Mouse (Mus musculus) embryonic facial prominence, embryonic 11.5 days (tissue): ENCODE results near the gene Apln. TPM values are rescaled to one million over a fixed set of nuclear protein-coding genes. Genes with fewer than 3 reads are reported as not detected.
A peak's percentile ranks its signal among the peaks of the same experiment; 100 is the strongest.

ENCODE experiments used
- ATAC-seq: fragments of 200-750 bp; cut with Nextera tagmentation; replicated peaks from 2 replicates; pipeline ENCODE4 v1.8.0; 2017; ENCODE audit warnings: low read depth; ENCODE audit not compliant: insufficient number of reproducible peaks, low FRiP score, low TSS enrichment
- DNase-seq: peaks from one replicate; pipeline ENCODE4 v3.0.0-alpha.2; 2015; ENCODE audit warnings: low spot score
- H3K27ac ChIP-seq: fragments of 300-500 bp; sonication (generic); replicated peaks from 2 replicates; pipeline ENCODE4 v1.5.1; 2014; ENCODE audit warnings: mild to moderate bottlenecking, low read depth, low read length, control low read depth
- H3K27me3 ChIP-seq: fragments of 300-500 bp; sonication (generic); 2 replicates; pipeline ENCODE4 v1.6.1; 2014; ENCODE audit warnings: mild to moderate bottlenecking, low read length, moderate library complexity, mixed read lengths; ENCODE audit not compliant: control insufficient read depth, insufficient read depth
- H3K36me3 ChIP-seq: fragments of 300-500 bp; sonication (generic); replicated peaks from 2 replicates; pipeline ENCODE4 v1.6.1; 2014; ENCODE audit warnings: low read depth, mild to moderate bottlenecking, low read length, moderate library complexity, mixed read lengths; ENCODE audit not compliant: control insufficient read depth, insufficient read depth
- H3K4me1 ChIP-seq: fragments of 300-500 bp; sonication (generic); 2 replicates; pipeline ENCODE4 v1.6.1; 2014; ENCODE audit warnings: low read length, mixed read lengths; ENCODE audit not compliant: control insufficient read depth, insufficient read depth
- H3K4me2 ChIP-seq: fragments of 300-500 bp; sonication (generic); 2 replicates; pipeline ENCODE4 v1.6.1; 2014; ENCODE audit warnings: low read depth, mild to moderate bottlenecking, control low read depth, low read length, moderate library complexity
- H3K4me3 ChIP-seq: fragments of 300-500 bp; sonication (generic); 2 replicates; pipeline ENCODE4 v1.5.1; 2014; ENCODE audit warnings: low read depth, low read length, control low read depth
- H3K9ac ChIP-seq: fragments of 300-500 bp; sonication (generic); replicated peaks from 2 replicates; pipeline ENCODE4 v1.6.1; 2014; ENCODE audit warnings: mild to moderate bottlenecking, control low read depth, low read length
- H3K9me3 ChIP-seq: fragments of 300-500 bp; sonication (generic); replicated peaks from 2 replicates; pipeline ENCODE4 v1.6.1; 2016; ENCODE audit warnings: mild to moderate bottlenecking, low read length, inconsistent platforms, mixed read lengths; ENCODE audit not compliant: control insufficient read depth
- WGBS: fragments of 180-500 bp; shearing (Covaris S2); extraction: QIAGEN DNeasy Blood & Tissue Kit; methylation state at CpG from one replicate; pipeline ENCODE4 v1.1.7; 2014; 5-methylcytosine and 5-hydroxymethylcytosine counted together
- polyA plus RNA-seq: library from polyadenylated mRNA; unstranded; fragments of >200 nt; fragmentation: Nextera tagmentation; extraction: Ambion mirVana; gene quantifications from 2 replicates; pipeline ENCODE4 v1.2.1, GENCODE M21; 2014

Apln gene
- polyA plus RNA-seq, 1 experiment from 2014 or later = 3.8 TPM

- WGBS = 93% methylated on average over 3 of the region's 3 CpGs
- ATAC-seq (no peak), DNase-seq (no peak)
- no peak overlapping the region for H3K9ac ChIP-seq
- no peaks in the 10 kb centered on the region for H3K4me1 ChIP-seq
- H3K4me2 ChIP-seq = no peak overlapping the region
- no peaks in the 10 kb centered on the region for H3K36me3 ChIP-seq
- H3K9me3 ChIP-seq = no peaks in the 10 kb centered on the region
- no peak overlapping the region for H3K27ac ChIP-seq
- H3K27me3 ChIP-seq = no peaks in the 10 kb centered on the region
- no peak overlapping the region for H3K4me3 ChIP-seq
These were observed 23.0 kb downstream of the Apln start for GRCm38 (mm10) chrX:48011656-48012055.

GRCm38 (mm10) chrX:48006062-48006461 is 28.6 kb downstream of the Apln start:
- no peak for DNase-seq
- H3K36me3 ChIP-seq = no peaks in the 10 kb centered on the region
- no peak overlapping the region for H3K9ac ChIP-seq
- H3K4me3 ChIP-seq = no peak overlapping the region
- 58% methylated on average over 8 of the region's 8 CpGs for WGBS
- no peaks in the 10 kb centered on the region for H3K9me3 ChIP-seq
- H3K4me1 ChIP-seq = no peaks in the 10 kb centered on the region
- H3K27me3 ChIP-seq = no peaks in the 10 kb centered on the region
- no peak overlapping the region for H3K4me2 ChIP-seq
- 0 out of 2 replicates have a peak, but pooled peaks have one; percentile 18 for ATAC-seq
- H3K27ac ChIP-seq = no peak overlapping the region

- no peak overlapping the region for H3K4me2 ChIP-seq
- H3K27me3 ChIP-seq = no peaks in the 10 kb centered on the region
- no peaks in the 10 kb centered on the region for H3K36me3 ChIP-seq
- no peak overlapping the region for H3K27ac ChIP-seq
- no peak overlapping the region for H3K4me3 ChIP-seq
- no peak overlapping the region for H3K9ac ChIP-seq
- ATAC-seq (no peak), DNase-seq (no peak)
- no peaks in the 10 kb centered on the region for H3K9me3 ChIP-seq
- H3K4me1 ChIP-seq = no peaks in the 10 kb centered on the region
- 82% methylated on average over 1 of the region's 1 CpGs for WGBS
These were observed 29.9 kb downstream of the Apln start for GRCm38 (mm10) chrX:48004786-48005185.

- Histone ChIP-seq H3K36me3 (no peaks in the 10 kb centered on the region), H3K9me3 (no peaks in the 10 kb centered on the region), H3K4me2 (no peak overlapping the region), H3K27me3 (no peaks in the 10 kb centered on the region), H3K27ac (no peak overlapping the region), H3K4me1 (no peaks in the 10 kb centered on the region), H3K9ac (no peak overlapping the region), H3K4me3 (no peak overlapping the region)
- ATAC-seq = no peak
- whole genome bisulfite sequencing = 65% methylated on average over 7 of the region's 7 CpGs
- DNase-seq = no peak
These were observed 33.5 kb downstream of the Apln start for GRCm38 (mm10) chrX:48001151-48001550.

- WGBS = 84% methylated on average over 8 of the region's 8 CpGs
- Histone ChIP-seq H3K4me2 (no peak overlapping the region), H3K4me1 (no peaks in the 10 kb centered on the region), H3K36me3 (no peaks in the 10 kb centered on the region), H3K4me3 (no peak overlapping the region), H3K9me3 (no peaks in the 10 kb centered on the region), H3K27ac (no peak overlapping the region), H3K9ac (no peak overlapping the region), H3K27me3 (no peaks in the 10 kb centered on the region)
- DNase-seq = no peak
- no peak for ATAC-seq
These were observed 36.2 kb downstream of the Apln start for GRCm38 (mm10) chrX:47998412-47998811.

- Histone ChIP-seq H3K27ac (no peak overlapping the region), H3K4me2 (no peak overlapping the region), H3K9ac (no peak overlapping the region), H3K4me1 (no peaks in the 10 kb centered on the region), H3K36me3 (no peaks in the 10 kb centered on the region), H3K4me3 (no peak overlapping the region), H3K27me3 (no peaks in the 10 kb centered on the region), H3K9me3 (no peaks in the 10 kb centered on the region)
- no peak for ATAC-seq
- WGBS = 27% methylated on average over 8 of the region's 8 CpGs
- DNase-seq = peak; percentile 79
These were observed 42.0 kb downstream of the Apln start for GRCm38 (mm10) chrX:47992606-47993005.

- Histone ChIP-seq H3K9me3 (no peaks in the 10 kb centered on the region), H3K36me3 (no peaks in the 10 kb centered on the region), H3K27me3 (no peaks in the 10 kb centered on the region), H3K4me3 (no peak overlapping the region), H3K27ac (no peak overlapping the region), H3K4me2 (no peak overlapping the region), H3K9ac (no peak overlapping the region), H3K4me1 (no peaks in the 10 kb centered on the region)
- WGBS = 82% methylated on average over 8 of the region's 8 CpGs
- DNase-seq (no peak), ATAC-seq (no peak)
These were observed 46.6 kb downstream of the Apln start for GRCm38 (mm10) chrX:47988024-47988423.

GRCm38 (mm10) chrX:47985000-47985619 is 49.5 kb downstream of the Apln start:
- Histone ChIP-seq H3K9ac (no peak overlapping the region), H3K4me1 (no peaks in the 10 kb centered on the region), H3K4me2 (0 out of 2 replicates have a peak overlapping the region, but pooled peaks have one; percentile 4), H3K27ac (no peak overlapping the region), H3K27me3 (no peaks in the 10 kb centered on the region), H3K4me3 (0 out of 2 replicates have a peak overlapping the region, but pooled peaks have one; percentile 12), H3K36me3 (no peaks in the 10 kb centered on the region), H3K9me3 (no peaks in the 10 kb centered on the region)
- no peak for ATAC-seq
- peak; percentile 67 for DNase-seq
- 11% methylated on average over 19 of the region's 19 CpGs for WGBS
